Mouse (Mus musculus): ENCODE data around the gene Kcmf1. TPM values are rescaled to one million over a fixed set of nuclear protein-coding genes. Genes with fewer than 3 reads are reported as not detected.

Gene Kcmf1
- total and polyA plus RNA-seq, 2 experiments from 2014 or later: 51.0 to 76.9 TPM

DNA sequence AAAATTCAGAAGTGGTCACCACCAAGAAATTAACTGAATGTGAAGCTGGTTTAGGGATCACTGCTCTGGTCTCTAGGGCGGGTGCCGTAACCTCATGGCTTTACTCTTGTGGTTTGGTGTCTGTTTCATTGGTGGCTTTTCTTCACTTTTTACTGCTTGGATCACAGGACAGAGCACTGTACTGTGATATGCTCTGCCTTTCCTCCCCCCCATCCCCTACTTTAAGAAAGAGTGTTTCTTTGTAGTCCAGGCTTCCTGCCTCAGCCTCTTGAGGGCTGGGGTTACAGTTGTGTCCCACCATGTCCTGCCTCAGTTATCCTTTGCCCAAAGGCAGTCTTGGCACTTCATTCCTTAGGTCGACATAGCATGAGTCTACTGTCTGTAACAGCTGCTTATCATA, 37.7 kb upstream of the Kcmf1 start:
- H3K9ac ChIP-seq (replicated peaks; ENCODE audit: low read length): no peak overlapping the region
- H3K27me3 ChIP-seq (ENCODE audit: insufficient read depth, low read length): no peaks in the 10 kb centered on the region
- no peaks in the 10 kb centered on the region for H3K9me3 ChIP-seq (ENCODE audit: low read length)
- H3K4me2 ChIP-seq (ENCODE audit: low read depth, low read length): no peak overlapping the region
- H3K36me3 ChIP-seq (ENCODE audit: insufficient read depth, low read length): no peaks in the 10 kb centered on the region
- H3K4me1 ChIP-seq (ENCODE audit: insufficient read depth, low read length): no peaks in the 10 kb centered on the region
- DNase-seq (ENCODE audit: low spot score) (no peak), ATAC-seq (no peak)
- H3K27ac ChIP-seq: no peak overlapping the region
- H3K4me3 ChIP-seq (ENCODE audit: low read length): no peak overlapping the region
- WGBS: 85% methylated on average over 3 of the region's 3 CpGs
- no peak for TF ChIP-seq CTCF (IDR thresholded peaks at IDR 0.05; ENCODE audit: low read depth)

- Histone ChIP-seq H3K4me3 (ENCODE audit: low read length) (no peak overlapping the region), H3K4me2 (ENCODE audit: low read depth, low read length) (no peak overlapping the region), H3K27ac (no peak overlapping the region), H3K27me3 (ENCODE audit: insufficient read depth, low read length) (no peaks in the 10 kb centered on the region), H3K9ac (replicated peaks; ENCODE audit: low read length) (no peak overlapping the region), H3K36me3 (ENCODE audit: insufficient read depth, low read length) (no peaks in the 10 kb centered on the region), H3K4me1 (ENCODE audit: insufficient read depth, low read length) (no peaks in the 10 kb centered on the region), H3K9me3 (ENCODE audit: low read length) (no peaks in the 10 kb centered on the region)
- DNase-seq (ENCODE audit: low spot score) (no peak), ATAC-seq (no peak)
- 94% methylated on average over 1 of the region's 1 CpGs for WGBS
- no peak for TF ChIP-seq CTCF (IDR thresholded peaks at IDR 0.05; ENCODE audit: low read depth)
Observed at GRCm38 (mm10) chr6:72932955-72933354, 33.2 kb upstream of the Kcmf1 start.

- no peak overlapping the region for H3K9ac ChIP-seq (replicated peaks; ENCODE audit: low read length)
- H3K27ac ChIP-seq: no peak overlapping the region
- no peaks in the 10 kb centered on the region for H3K36me3 ChIP-seq (ENCODE audit: insufficient read depth, low read length)
- no peaks in the 10 kb centered on the region for H3K9me3 ChIP-seq (ENCODE audit: low read length)
- no peaks in the 10 kb centered on the region for H3K27me3 ChIP-seq (ENCODE audit: insufficient read depth, low read length)
- 90% methylated on average over 3 of the region's 3 CpGs for WGBS
- no peaks in the 10 kb centered on the region for H3K4me1 ChIP-seq (ENCODE audit: insufficient read depth, low read length)
- no peak for ATAC-seq
- H3K4me3 ChIP-seq (ENCODE audit: low read length): no peak overlapping the region
- no peak for TF ChIP-seq CTCF (IDR thresholded peaks at IDR 0.05; ENCODE audit: low read depth)
- H3K4me2 ChIP-seq (ENCODE audit: low read depth, low read length): no peak overlapping the region
- no peak for DNase-seq (ENCODE audit: low spot score)
Observed at GRCm38 (mm10) chr6:72931533-72931932, 31.8 kb upstream of the Kcmf1 start.

DNA sequence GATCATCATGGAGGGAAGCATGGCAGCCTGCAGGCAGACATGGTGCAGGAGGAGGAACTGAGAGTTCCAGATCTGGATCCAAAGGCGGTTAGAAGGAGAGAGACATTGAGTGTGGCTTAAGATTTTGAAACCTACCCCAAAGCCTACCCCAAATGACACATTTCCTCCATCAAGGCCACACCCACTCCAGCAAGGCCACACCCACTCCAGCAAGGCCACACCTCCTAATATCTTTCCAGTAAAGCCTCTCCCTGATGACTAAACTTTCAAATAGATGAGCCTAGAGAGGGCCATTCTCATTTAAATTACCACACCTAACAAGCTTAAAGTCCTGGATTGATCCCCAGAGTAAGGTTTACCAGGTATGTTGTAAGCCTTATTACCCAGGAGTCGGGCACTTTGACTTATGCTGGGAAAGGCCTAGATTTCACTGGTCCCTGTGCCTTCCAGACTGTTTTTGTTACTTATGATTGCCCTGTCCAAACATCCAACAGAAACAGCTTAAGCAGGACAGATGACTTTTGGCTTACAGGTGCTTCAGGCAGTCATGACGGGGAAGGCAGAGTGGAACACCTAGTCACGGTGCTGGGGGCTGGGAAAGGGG, 30.1 kb upstream of the Kcmf1 start:
- no peak for TF ChIP-seq CTCF (IDR thresholded peaks at IDR 0.05; ENCODE audit: low read depth)
- Histone ChIP-seq H3K9ac (replicated peaks; ENCODE audit: low read length) (no peak overlapping the region), H3K36me3 (ENCODE audit: insufficient read depth, low read length) (no peaks in the 10 kb centered on the region), H3K27ac (no peak overlapping the region), H3K9me3 (ENCODE audit: low read length) (no peaks in the 10 kb centered on the region), H3K4me1 (ENCODE audit: insufficient read depth, low read length) (no peaks in the 10 kb centered on the region), H3K4me2 (ENCODE audit: low read depth, low read length) (no peak overlapping the region), H3K4me3 (ENCODE audit: low read length) (no peak overlapping the region), H3K27me3 (ENCODE audit: insufficient read depth, low read length) (no peaks in the 10 kb centered on the region)
- ATAC-seq: no peak
- WGBS: 89% methylated on average over 4 of the region's 4 CpGs
- no peak for DNase-seq (ENCODE audit: low spot score)

DNA sequence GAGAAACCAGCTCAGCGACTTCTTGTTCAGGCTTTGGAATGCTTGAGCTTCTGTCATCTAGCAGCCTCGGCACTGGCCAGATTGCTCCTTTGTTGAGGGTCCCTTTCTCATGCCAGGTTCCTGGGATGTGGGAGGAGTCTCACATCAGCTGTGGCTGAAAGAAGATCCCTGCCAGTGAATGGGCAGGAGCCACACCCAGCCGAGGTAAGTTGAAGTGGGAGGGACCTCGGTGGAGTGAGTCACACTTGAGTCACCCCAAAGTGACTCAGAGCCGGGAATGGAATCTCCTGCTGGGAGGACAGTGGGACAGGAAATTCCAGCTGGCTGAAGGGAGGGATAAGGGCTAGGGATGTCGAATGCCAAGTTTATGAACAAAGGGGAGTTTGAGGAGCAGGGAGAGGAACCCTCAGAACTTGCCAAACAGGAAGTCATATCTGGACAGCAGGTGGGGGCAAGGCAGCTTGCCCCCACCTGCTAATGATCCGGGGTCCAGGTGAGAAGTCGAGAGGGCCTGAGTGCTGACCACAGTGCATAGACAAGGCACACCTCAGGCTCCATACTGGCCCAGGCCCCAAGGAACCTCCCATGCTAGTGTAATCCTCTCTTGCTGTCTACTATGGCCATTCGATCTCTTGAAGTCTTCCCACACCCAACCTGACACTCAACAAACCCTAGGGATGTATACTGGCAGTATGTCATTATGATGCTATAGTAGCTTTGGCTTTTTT, 27.1 kb upstream of the Kcmf1 start:
- H3K4me2 ChIP-seq (ENCODE audit: low read depth, low read length): no peak overlapping the region
- no peaks in the 10 kb centered on the region for H3K36me3 ChIP-seq (ENCODE audit: insufficient read depth, low read length)
- no peak overlapping the region for H3K4me3 ChIP-seq (ENCODE audit: low read length)
- H3K9me3 ChIP-seq (ENCODE audit: low read length): no peaks in the 10 kb centered on the region
- 21% methylated on average over 9 of the region's 9 CpGs for WGBS
- no peak overlapping the region for H3K27ac ChIP-seq
- ATAC-seq: peak; percentile 62; the same call in 1 of the 2 replicates
- H3K9ac ChIP-seq (replicated peaks; ENCODE audit: low read length): no peak overlapping the region
- no peaks in the 10 kb centered on the region for H3K4me1 ChIP-seq (ENCODE audit: insufficient read depth, low read length)
- peak; percentile 24 for DNase-seq (ENCODE audit: low spot score)
- no peaks in the 10 kb centered on the region for H3K27me3 ChIP-seq (ENCODE audit: insufficient read depth, low read length)
- no peak for TF ChIP-seq CTCF (IDR thresholded peaks at IDR 0.05; ENCODE audit: low read depth)

- no peaks in the 10 kb centered on the region for H3K27me3 ChIP-seq (ENCODE audit: insufficient read depth, low read length)
- no peaks in the 10 kb centered on the region for H3K36me3 ChIP-seq (ENCODE audit: insufficient read depth, low read length)
- no peak for TF ChIP-seq CTCF (IDR thresholded peaks at IDR 0.05; ENCODE audit: low read depth)
- H3K4me1 ChIP-seq (ENCODE audit: insufficient read depth, low read length): no peaks in the 10 kb centered on the region
- H3K9ac ChIP-seq (replicated peaks; ENCODE audit: low read length): no peak overlapping the region
- WGBS: 82% methylated on average over 4 of the region's 4 CpGs
- DNase-seq (ENCODE audit: low spot score) (no peak), ATAC-seq (no peak)
- no peak overlapping the region for H3K27ac ChIP-seq
- no peaks in the 10 kb centered on the region for H3K9me3 ChIP-seq (ENCODE audit: low read length)
- no peak overlapping the region for H3K4me3 ChIP-seq (ENCODE audit: low read length)
- H3K4me2 ChIP-seq (ENCODE audit: low read depth, low read length): no peak overlapping the region
Observed at GRCm38 (mm10) chr6:72926031-72926430, 26.3 kb upstream of the Kcmf1 start.

- H3K9ac ChIP-seq (replicated peaks; ENCODE audit: low read length): no peak overlapping the region
- ATAC-seq (no peak), DNase-seq (ENCODE audit: low spot score) (no peak)
- no peaks in the 10 kb centered on the region for H3K27me3 ChIP-seq (ENCODE audit: insufficient read depth, low read length)
- no peak overlapping the region for H3K27ac ChIP-seq
- 84% methylated on average over 8 of the region's 8 CpGs for WGBS
- H3K4me3 ChIP-seq (ENCODE audit: low read length): no peak overlapping the region
- TF ChIP-seq CTCF (IDR thresholded peaks at IDR 0.05; ENCODE audit: low read depth): no peak
- H3K9me3 ChIP-seq (ENCODE audit: low read length): no peaks in the 10 kb centered on the region
- no peaks in the 10 kb centered on the region for H3K36me3 ChIP-seq (ENCODE audit: insufficient read depth, low read length)
- no peak overlapping the region for H3K4me2 ChIP-seq (ENCODE audit: low read depth, low read length)
- H3K4me1 ChIP-seq (ENCODE audit: insufficient read depth, low read length): no peaks in the 10 kb centered on the region
Observed at GRCm38 (mm10) chr6:72923381-72923780, 23.6 kb upstream of the Kcmf1 start.
